Mouse (Mus musculus) liver, embryonic 11.5 days (tissue): Measurements from ENCODE around the gene Lpar1. TPM values are rescaled to one million over a fixed set of nuclear protein-coding genes. Genes with fewer than 3 reads are reported as not detected.

Source experiments
- ATAC-seq: fragments of 200-750 bp; cut with Nextera tagmentation; replicated peaks from 2 replicates; pipeline ENCODE4 v1.8.0; 2017; ENCODE audit warnings: moderate number of reproducible peaks, mild to moderate bottlenecking, moderate TSS enrichment, moderate library complexity; ENCODE audit not compliant: low FRiP score
- DNase-seq: peaks from one replicate; pipeline ENCODE4 v3.0.0-alpha.2; 2017; ENCODE audit warnings: low spot score
- H3K27ac ChIP-seq: fragments of 300-500 bp; sonication (generic); 2 replicates; pipeline ENCODE4 v1.5.1; 2014; ENCODE audit warnings: mild to moderate bottlenecking, low read depth, low read length, control low read depth
- H3K27me3 ChIP-seq: fragments of 300-500 bp; sonication (generic); replicated peaks from 2 replicates; pipeline ENCODE4 v1.6.1; 2014; ENCODE audit warnings: low read length, mixed read lengths; ENCODE audit not compliant: control insufficient read depth, insufficient read depth
- H3K36me3 ChIP-seq: fragments of 300-500 bp; sonication (generic); 2 replicates; pipeline ENCODE4 v1.6.1; 2014; ENCODE audit warnings: mild to moderate bottlenecking, low read length, moderate library complexity, mixed read lengths; ENCODE audit not compliant: control insufficient read depth, insufficient read depth
- H3K4me1 ChIP-seq: fragments of 300-500 bp; sonication (generic); replicated peaks from 2 replicates; pipeline ENCODE4 v1.6.1; 2014; ENCODE audit warnings: low read length, mixed read lengths; ENCODE audit not compliant: control insufficient read depth, insufficient read depth
- H3K4me2 ChIP-seq: fragments of 300-500 bp; sonication (generic); 2 replicates; pipeline ENCODE4 v1.6.1; 2014; ENCODE audit warnings: mild to moderate bottlenecking, control low read depth, moderate library complexity
- H3K4me3 ChIP-seq: fragments of 300-500 bp; sonication (generic); 2 replicates; pipeline ENCODE4 v1.5.1; 2014; ENCODE audit warnings: low read depth, low read length, control low read depth
- H3K9ac ChIP-seq: fragments of 300-500 bp; sonication (generic); 2 replicates; pipeline ENCODE4 v1.6.1; 2014; ENCODE audit warnings: low read depth, low read length, control low read depth
- H3K9me3 ChIP-seq: fragments of 300-500 bp; sonication (generic); 2 replicates; pipeline ENCODE4 v1.6.1; 2016; ENCODE audit warnings: low read length, inconsistent platforms, mixed read lengths; ENCODE audit not compliant: control insufficient read depth
- WGBS: fragments of 180-500 bp; shearing (Covaris S2); extraction: QIAGEN DNeasy Blood & Tissue Kit; methylation state at CpG from one replicate; pipeline ENCODE4 v1.1.7; 2014; 5-methylcytosine and 5-hydroxymethylcytosine counted together
- polyA plus RNA-seq: library from polyadenylated mRNA; unstranded; fragments of >200 nt; fragmentation: Nextera tagmentation; extraction: Ambion mirVana; gene quantifications from 2 replicates; pipeline ENCODE4 v1.2.1, GENCODE M21; 2014

Gene Lpar1
- polyA plus RNA-seq, 1 experiment from 2014 or later = 21.3 TPM

DNA sequence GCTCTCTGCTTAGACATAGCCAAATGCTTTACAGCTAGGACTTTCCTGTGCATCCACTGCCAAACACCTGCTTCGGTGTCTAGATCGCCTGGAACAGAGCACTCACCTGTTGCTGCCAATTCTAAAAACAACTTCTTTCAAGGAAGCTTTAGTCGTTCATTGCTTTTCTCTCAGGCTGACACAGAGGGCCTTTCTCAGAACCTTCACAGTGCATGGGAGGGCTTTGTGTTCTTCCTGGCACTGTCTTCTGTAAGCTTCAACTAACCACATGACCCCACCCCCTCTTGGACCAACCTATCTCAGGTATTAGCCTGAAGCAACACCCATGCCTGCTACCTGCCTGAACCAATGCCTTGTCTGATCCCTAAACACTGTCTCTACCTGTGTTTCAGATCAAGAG lies 15.0 kb downstream of the Lpar1 start:
- no peak overlapping the region for H3K4me2 ChIP-seq
- DNase-seq (no peak), ATAC-seq (no peak)
- 88% methylated on average over 3 of the region's 3 CpGs for WGBS
- no peaks in the 10 kb centered on the region for H3K27me3 ChIP-seq
- H3K36me3 ChIP-seq = no peaks in the 10 kb centered on the region
- H3K4me1 ChIP-seq = peaks cover 6% of the 10 kb centered on the region; the same call in 1 of the 2 replicates
- no peak overlapping the region for H3K27ac ChIP-seq
- no peak overlapping the region for H3K9ac ChIP-seq
- no peak overlapping the region for H3K4me3 ChIP-seq
- no peaks in the 10 kb centered on the region for H3K9me3 ChIP-seq

DNA sequence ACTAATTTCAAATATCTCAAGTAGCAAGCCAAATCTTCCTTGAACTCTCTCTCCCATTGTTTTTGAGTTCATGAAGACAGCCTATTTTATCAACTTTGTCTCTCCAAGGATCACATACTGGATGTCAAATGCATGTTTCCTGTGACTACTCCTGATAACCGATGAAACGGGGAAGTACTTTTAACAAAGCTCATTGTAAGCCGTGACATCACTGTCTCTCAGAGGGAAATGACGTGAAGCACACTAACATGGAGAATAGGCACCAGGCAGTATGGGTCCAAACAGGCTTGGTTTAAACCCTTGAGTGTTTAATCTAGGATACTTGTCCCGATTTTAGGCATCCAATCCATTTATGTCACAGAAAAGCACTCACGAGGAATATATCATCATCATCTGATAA lies 17.9 kb downstream of the Lpar1 start:
- ATAC-seq = no peak
- 52% methylated on average over 6 of the region's 6 CpGs for WGBS

GRCm38 (mm10) chr4:58534726-58535350 lies 18.9 kb downstream of the Lpar1 start:
- H3K4me2 ChIP-seq = no peak overlapping the region
- ATAC-seq = no peak

More for the DNA sequence above, 17.9 kb downstream of the Lpar1 start:
- Histone ChIP-seq H3K27me3 (no peaks in the 10 kb centered on the region), H3K36me3 (no peaks in the 10 kb centered on the region), H3K9me3 (no peaks in the 10 kb centered on the region), H3K4me3 (no peak overlapping the region), H3K4me1 (peaks cover 6% of the 10 kb centered on the region; the same call in 1 of the 2 replicates), H3K4me2 (no peak overlapping the region), H3K9ac (no peak overlapping the region), H3K27ac (no peak overlapping the region)
- no peak for DNase-seq

GRCm38 (mm10) chr4:58534141-58534571 lies 19.5 kb downstream of the Lpar1 start:
- peak overlapping the region; percentile 27; the same call in 1 of the 2 replicates for H3K4me2 ChIP-seq

More at GRCm38 (mm10) chr4:58534726-58535350, 18.9 kb downstream of the Lpar1 start:
- Histone ChIP-seq H3K4me3 (no peak overlapping the region), H3K36me3 (no peaks in the 10 kb centered on the region), H3K4me1 (peaks cover 6% of the 10 kb centered on the region; the same call in 1 of the 2 replicates), H3K27ac (no peak overlapping the region), H3K27me3 (no peaks in the 10 kb centered on the region), H3K9ac (no peak overlapping the region), H3K9me3 (no peaks in the 10 kb centered on the region)
- no peak for DNase-seq
- WGBS = 71% methylated on average over 15 of the region's 15 CpGs

GRCm38 (mm10) chr4:58533519-58533918 lies 20.2 kb downstream of the Lpar1 start:
- Histone ChIP-seq H3K27me3 (no peaks in the 10 kb centered on the region), H3K4me3 (no peak overlapping the region), H3K36me3 (no peaks in the 10 kb centered on the region), H3K27ac (no peak overlapping the region), H3K4me1 (peaks cover 6% of the 10 kb centered on the region; the same call in 1 of the 2 replicates), H3K9me3 (no peaks in the 10 kb centered on the region), H3K4me2 (no peak overlapping the region), H3K9ac (no peak overlapping the region)
- ATAC-seq (no peak), DNase-seq (no peak)
- WGBS = 60% methylated on average over 3 of the region's 3 CpGs

More at GRCm38 (mm10) chr4:58534141-58534571, 19.5 kb downstream of the Lpar1 start:
- Histone ChIP-seq H3K4me3 (no peak overlapping the region), H3K27ac (no peak overlapping the region), H3K9ac (no peak overlapping the region), H3K36me3 (no peaks in the 10 kb centered on the region), H3K9me3 (no peaks in the 10 kb centered on the region), H3K27me3 (no peaks in the 10 kb centered on the region), H3K4me1 (peaks cover 6% of the 10 kb centered on the region; the same call in 1 of the 2 replicates)
- DNase-seq = no peak
- no peak for ATAC-seq
- 37% methylated on average over 13 of the region's 13 CpGs for WGBS

- no peaks in the 10 kb centered on the region for H3K9me3 ChIP-seq
- H3K36me3 ChIP-seq = no peaks in the 10 kb centered on the region
- peaks cover 6% of the 10 kb centered on the region; the same call in 1 of the 2 replicates for H3K4me1 ChIP-seq
- no peak overlapping the region for H3K4me3 ChIP-seq
- 66% methylated on average over 3 of the region's 3 CpGs for WGBS
- H3K4me2 ChIP-seq = no peak overlapping the region
- no peak overlapping the region for H3K9ac ChIP-seq
- no peak overlapping the region for H3K27ac ChIP-seq
- ATAC-seq (no peak), DNase-seq (no peak)
- no peaks in the 10 kb centered on the region for H3K27me3 ChIP-seq
These were observed 21.4 kb downstream of the Lpar1 start for GRCm38 (mm10) chr4:58532326-58532725.

GRCm38 (mm10) chr4:58530706-58531105 lies 23.0 kb downstream of the Lpar1 start:
- Histone ChIP-seq H3K9ac (no peak overlapping the region), H3K36me3 (no peaks in the 10 kb centered on the region), H3K27ac (no peak overlapping the region), H3K4me3 (no peak overlapping the region), H3K4me2 (no peak overlapping the region), H3K4me1 (peaks cover 6% of the 10 kb centered on the region; the same call in 1 of the 2 replicates), H3K9me3 (no peaks in the 10 kb centered on the region), H3K27me3 (no peaks in the 10 kb centered on the region)
- DNase-seq = no peak
- 71% methylated on average over 5 of the region's 5 CpGs for WGBS
- no peak for ATAC-seq

DNA sequence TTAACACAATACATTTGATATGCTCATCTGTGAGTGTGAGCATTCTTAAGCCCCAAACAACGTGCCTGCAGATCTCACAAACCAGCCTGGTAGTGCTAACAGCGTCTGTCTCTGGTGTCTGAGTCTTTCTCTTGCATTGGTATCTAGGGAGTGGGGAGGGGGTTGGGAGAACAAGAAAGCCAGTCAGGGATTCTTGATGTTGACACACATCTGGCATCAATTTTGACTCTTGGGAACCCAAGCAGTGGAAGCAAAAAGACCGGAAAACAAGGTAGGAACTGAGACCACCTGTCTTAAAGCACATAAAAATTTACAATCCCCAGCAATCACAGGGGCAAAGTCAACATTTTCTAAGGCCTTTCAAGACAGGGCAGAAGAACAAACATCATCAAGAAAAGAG lies 23.4 kb downstream of the Lpar1 start:
- no peak overlapping the region for H3K4me3 ChIP-seq
- WGBS = 47% methylated on average over 3 of the region's 3 CpGs
- no peak overlapping the region for H3K9ac ChIP-seq
- H3K27ac ChIP-seq = no peak overlapping the region
- H3K27me3 ChIP-seq = no peaks in the 10 kb centered on the region
- H3K9me3 ChIP-seq = no peaks in the 10 kb centered on the region
- H3K4me2 ChIP-seq = no peak overlapping the region
- H3K4me1 ChIP-seq = peaks cover 6% of the 10 kb centered on the region; the same call in 1 of the 2 replicates
- H3K36me3 ChIP-seq = no peaks in the 10 kb centered on the region
- DNase-seq = no peak
- no peak for ATAC-seq

- Histone ChIP-seq H3K27ac (no peak overlapping the region), H3K27me3 (no peaks in the 10 kb centered on the region), H3K9ac (no peak overlapping the region), H3K4me2 (no peak overlapping the region), H3K4me3 (no peak overlapping the region), H3K9me3 (no peaks in the 10 kb centered on the region), H3K36me3 (no peaks in the 10 kb centered on the region), H3K4me1 (no peaks in the 10 kb centered on the region)
- DNase-seq (no peak), ATAC-seq (no peak)
- 85% methylated on average over 3 of the region's 3 CpGs for WGBS
These were observed 25.8 kb downstream of the Lpar1 start for GRCm38 (mm10) chr4:58527852-58528251.
